Mouse (Mus musculus): ENCODE data around the gene Olfr385. TPM values are rescaled to one million over a fixed set of nuclear protein-coding genes. Genes with fewer than 3 reads are reported as not detected.

Gene Olfr385
- total RNA-seq (2023; ENCODE audit: inconsistent age), result not detected in 4 replicates

GRCm38 (mm10) chr11:73592908-73593307 lies at the start of gene Olfr385:
Olfr385 (minus strand) TSS chr11:73593008.

GRCm38 (mm10) chr11:73598294-73598693 lies 5.5 kb upstream of the Olfr385 start, which contains the start of gene Olfr384:
Olfr384 (plus strand) TSS chr11:73598594.

Other genes starting within 250 kb of the Olfr385 start
- not detected in 4 replicates for gene Olfr20, start 242.2 kb downstream of the Olfr385 start, total RNA-seq (2023; ENCODE audit: inconsistent age)
- gene Olfr376, start 221.8 kb downstream of the Olfr385 start, total RNA-seq (2023; ENCODE audit: inconsistent age), result not detected in 4 replicates
- gene Olfr1, start 193.4 kb downstream of the Olfr385 start, total RNA-seq (2023; ENCODE audit: inconsistent age), result not detected in 4 replicates
- gene Olfr378, start 164.5 kb downstream of the Olfr385 start, total RNA-seq (2023; ENCODE audit: inconsistent age), result not detected in 4 replicates
- gene Olfr380, start 135.5 kb downstream of the Olfr385 start, total RNA-seq (2023; ENCODE audit: inconsistent age), result not detected in 4 replicates
- gene Olfr381, start 101.4 kb downstream of the Olfr385 start, total RNA-seq (2023; ENCODE audit: inconsistent age), result not detected in 4 replicates
- not detected in 4 replicates for gene Olfr382, start 75.8 kb downstream of the Olfr385 start, total RNA-seq (2023; ENCODE audit: inconsistent age)
- gene Olfr384, start 5.6 kb upstream of the Olfr385 start, total RNA-seq (2023; ENCODE audit: inconsistent age), result not detected in 4 replicates
- gene Zfp735, start 95.8 kb upstream of the Olfr385 start, total RNA-seq (2023; ENCODE audit: inconsistent age), result not detected in 4 replicates
- gene Olfr389, start 187.7 kb upstream of the Olfr385 start, total RNA-seq (2023; ENCODE audit: inconsistent age), result not detected in 4 replicates
- gene Olfr390, start 190.0 kb upstream of the Olfr385 start, total RNA-seq (2023; ENCODE audit: inconsistent age), result not detected in 4 replicates
- gene Olfr391-ps, start 210.0 kb upstream of the Olfr385 start, total RNA-seq (2023; ENCODE audit: inconsistent age), result not detected in 4 replicates
- not detected in 4 replicates for gene Olfr392, start 224.0 kb upstream of the Olfr385 start, total RNA-seq (2023; ENCODE audit: inconsistent age)